Mouse (Mus musculus) lung, adult 18-20 months (tissue): ENCODE data around the gene Fam53a.

Experiments
- DNase-seq, 2 experiments: peaks; one replicate each; pipeline ENCODE4 v3.0.0; 2022; ENCODE audit warnings: mixed read lengths in 2 of 2

Gene Fam53a

GRCm38 (mm10) chr5:33630615-33631014 lies 1.2 kb upstream of the Fam53a start:
- DNase-seq = peak in 1 of 2 experiments; percentile 11

GRCm38 (mm10) chr5:33630061-33630460 lies 626 bp upstream of the Fam53a start:
- peak; percentile 66 to 73 for DNase-seq

GRCm38 (mm10) chr5:33628820-33629300 lies 575 bp downstream of the Fam53a start:
- DNase-seq = peak; percentile 43 to 46

GRCm38 (mm10) chr5:33627968-33628367 lies 1.5 kb downstream of the Fam53a start:
- peak; percentile 10 to 18 for DNase-seq

- DNase-seq = no peak
Observed at GRCm38 (mm10) chr5:33623766-33624165, 5.7 kb downstream of the Fam53a start.

GRCm38 (mm10) chr5:33622671-33623070 lies 6.8 kb downstream of the Fam53a start:
- DNase-seq = no peak

- no peak for DNase-seq
Observed at GRCm38 (mm10) chr5:33614391-33614790, 15.0 kb downstream of the Fam53a start.

- no peak for DNase-seq
Observed at GRCm38 (mm10) chr5:33611795-33612194, 17.6 kb downstream of the Fam53a start.

GRCm38 (mm10) chr5:33609226-33609625 lies 20.2 kb downstream of the Fam53a start:
- DNase-seq = no peak

- DNase-seq = no peak
Observed at GRCm38 (mm10) chr5:33607434-33607833, 22.0 kb downstream of the Fam53a start.

- no peak for DNase-seq
Observed at GRCm38 (mm10) chr5:33606631-33607030, 22.8 kb downstream of the Fam53a start.

- no peak for DNase-seq
Observed at GRCm38 (mm10) chr5:33605314-33605713, 24.1 kb downstream of the Fam53a start.

- DNase-seq = no peak
Observed at GRCm38 (mm10) chr5:33593620-33594019, 35.8 kb downstream of the Fam53a start.

GRCm38 (mm10) chr5:33589221-33589888 lies 40.1 kb downstream of the Fam53a start:
- DNase-seq = peak; percentile 36 to 59

GRCm38 (mm10) chr5:33588066-33588465 lies 41.4 kb downstream of the Fam53a start:
- DNase-seq = no peak

- DNase-seq = no peak
Observed at GRCm38 (mm10) chr5:33587498-33588058, 41.9 kb downstream of the Fam53a start.

- DNase-seq = peak; percentile 58 to 76
Observed at GRCm38 (mm10) chr5:33580336-33580735, 49.1 kb downstream of the Fam53a start.

- DNase-seq = no peak
Observed at GRCm38 (mm10) chr5:33574207-33574606, 55.2 kb downstream of the Fam53a start.

- DNase-seq = no peak
Observed at GRCm38 (mm10) chr5:33565886-33566285, 63.5 kb downstream of the Fam53a start.

GRCm38 (mm10) chr5:33556277-33556995 lies 73.0 kb downstream of the Fam53a start:
- DNase-seq = no peak
